Mouse (Mus musculus) ES-E14 (cell line): ENCODE data around the gene Cdan1.

Experiments
- CHD2 ChIP-seq: IDR thresholded peaks from 2 replicates; pipeline ENCODE4 v1.6.1; 2014; ENCODE audit warnings: mild to moderate bottlenecking, low read depth, low read length, inconsistent platforms
- HCFC1 ChIP-seq: IDR thresholded peaks from 2 replicates; pipeline ENCODE4 v1.6.1; 2012; ENCODE audit warnings: low read length, inconsistent platforms, borderline replicate concordance; ENCODE audit not compliant: insufficient read depth
- MAFK ChIP-seq: IDR thresholded peaks from 2 replicates; pipeline ENCODE4 v1.6.1; 2014; ENCODE audit warnings: mild to moderate bottlenecking, low read depth, low read length, inconsistent platforms; ENCODE audit not compliant: insufficient read depth
- ZC3H11A ChIP-seq: IDR thresholded peaks from 2 replicates; pipeline ENCODE4 v1.6.1; 2012; ENCODE audit warnings: low read depth, mild to moderate bottlenecking, inconsistent platforms, low read length, borderline replicate concordance
- ZNF384 ChIP-seq: IDR thresholded peaks from 2 replicates; pipeline ENCODE4 v1.6.1; 2012; ENCODE audit warnings: low read depth, low read length, inconsistent platforms

- TF ChIP-seq CHD2: no peak
- TF ChIP-seq HCFC1: no peak
- no peak for TF ChIP-seq ZNF384
- TF ChIP-seq ZC3H11A: no peak
- no peak for TF ChIP-seq MAFK
Observed at GRCm38 (mm10) chr2:120841211-120841610, 8.7 kb downstream of the Cdan1 start.
